Mouse (Mus musculus) kidney, postnatal 0 days (tissue): Measurements from ENCODE around the gene Ttc23. TPM values are rescaled to one million over a fixed set of nuclear protein-coding genes. Genes with fewer than 3 reads are reported as not detected.

Experiments
- ATAC-seq: fragments of 200-750 bp; cut with Nextera tagmentation; replicated peaks from 2 replicates; pipeline ENCODE4 v1.8.0; 2017; ENCODE audit warnings: low read depth, moderate number of reproducible peaks, moderate TSS enrichment, moderate library complexity; ENCODE audit not compliant: low FRiP score
- DNase-seq: peaks from one replicate; pipeline ENCODE4 v3.0.0-alpha.2; 2016; ENCODE audit warnings: low spot score
- H3K27ac ChIP-seq: fragments of 300-500 bp; sonication (generic); 2 replicates; pipeline ENCODE4 v1.5.1; 2014; ENCODE audit warnings: mild to moderate bottlenecking
- H3K27me3 ChIP-seq: fragments of 300-500 bp; sonication (generic); 2 replicates; pipeline ENCODE4 v1.6.1; 2014; ENCODE audit warnings: low read length, mixed read lengths; ENCODE audit not compliant: insufficient read depth
- H3K36me3 ChIP-seq: fragments of 300-500 bp; sonication (generic); 2 replicates; pipeline ENCODE4 v1.6.1; 2014; ENCODE audit warnings: low read length, mixed read lengths; ENCODE audit not compliant: insufficient read depth
- H3K4me1 ChIP-seq: fragments of 300-500 bp; sonication (generic); replicated peaks from 2 replicates; pipeline ENCODE4 v1.6.1; 2014; ENCODE audit warnings: antibody characterized with exemption, low read length, mixed read lengths; ENCODE audit not compliant: insufficient read depth
- H3K4me2 ChIP-seq: fragments of 300-500 bp; sonication (generic); 2 replicates; pipeline ENCODE4 v1.6.1; 2014; ENCODE audit warnings: mild to moderate bottlenecking, low read length, moderate library complexity, mixed read lengths
- H3K4me3 ChIP-seq: fragments of 300-500 bp; sonication (generic); replicated peaks from 2 replicates; pipeline ENCODE4 v1.5.1; 2014; ENCODE audit warnings: low read depth, low read length
- H3K9ac ChIP-seq: fragments of 300-500 bp; sonication (generic); 2 replicates; pipeline ENCODE4 v1.6.1; 2014; ENCODE audit warnings: low read depth, low read length
- H3K9me3 ChIP-seq: fragments of 300-500 bp; sonication (generic); replicated peaks from 2 replicates; pipeline ENCODE4 v1.6.1; 2016; ENCODE audit warnings: low read length, inconsistent platforms, mixed read lengths
- CTCF ChIP-seq: IDR thresholded peaks from 2 replicates; pipeline ENCODE4 v1.5.1; 2016; ENCODE audit warnings: antibody characterized with exemption, low read depth, mild to moderate bottlenecking, moderate library complexity
- whole genome bisulfite sequencing: fragments of 180-500 bp; shearing (Covaris S2); extraction: QIAGEN DNeasy Blood & Tissue Kit; methylation state at CpG from one replicate; pipeline ENCODE4 v1.1.7; 2014; 5-methylcytosine and 5-hydroxymethylcytosine counted together
- polyA plus RNA-seq: library from polyadenylated mRNA; unstranded; fragments of >200 nt; fragmentation: Nextera tagmentation; extraction: Ambion mirVana; gene quantifications from 2 replicates; pipeline ENCODE4 v1.2.1, GENCODE M21; 2015

Gene Ttc23
- 25.5 and 25.6 TPM in 2 replicates for polyA plus RNA-seq

DNA sequence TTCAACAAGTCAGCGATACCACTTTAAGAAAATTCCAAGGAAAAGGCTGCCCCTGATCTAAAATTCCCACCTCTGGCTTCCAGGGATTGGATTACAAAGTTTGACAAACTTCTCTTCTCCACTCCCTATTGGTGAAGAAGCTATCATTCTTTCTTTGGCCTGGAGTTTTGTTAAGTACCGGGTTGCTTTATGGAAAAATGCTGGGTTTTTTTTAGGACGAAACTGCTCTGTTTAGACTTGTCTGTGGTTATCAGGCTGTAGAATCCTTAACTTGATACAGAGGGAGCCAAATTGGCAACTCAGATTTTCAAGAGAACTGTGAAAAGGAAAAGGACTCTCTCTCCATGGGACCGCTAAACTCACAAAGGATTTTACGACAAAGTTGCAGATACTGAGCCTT, at the start of gene Ttc23:
Gene Ttc23 (plus strand): TSS at position 134 of the 400 bp plus-strand sequence.
- Histone ChIP-seq H3K4me3 (peak within 1 kb of the TSS; percentile 56), H3K9ac (peak within 1 kb of the TSS; percentile 85), H3K27ac (peak within 1 kb of the TSS; percentile 95), H3K9me3 (no peaks in the 10 kb centered on the region), H3K4me2 (peak within 1 kb of the TSS; percentile 72), H3K4me1 (peaks cover 20% of the 10 kb centered on the region), H3K27me3 (no peaks in the 10 kb centered on the region), H3K36me3 (no peaks in the 10 kb centered on the region)
- 2% methylated on average over 5 of the region's 5 CpGs for WGBS
- ATAC-seq (no peak), DNase-seq (peak; percentile 98)
- TF ChIP-seq CTCF: no peak

DNA sequence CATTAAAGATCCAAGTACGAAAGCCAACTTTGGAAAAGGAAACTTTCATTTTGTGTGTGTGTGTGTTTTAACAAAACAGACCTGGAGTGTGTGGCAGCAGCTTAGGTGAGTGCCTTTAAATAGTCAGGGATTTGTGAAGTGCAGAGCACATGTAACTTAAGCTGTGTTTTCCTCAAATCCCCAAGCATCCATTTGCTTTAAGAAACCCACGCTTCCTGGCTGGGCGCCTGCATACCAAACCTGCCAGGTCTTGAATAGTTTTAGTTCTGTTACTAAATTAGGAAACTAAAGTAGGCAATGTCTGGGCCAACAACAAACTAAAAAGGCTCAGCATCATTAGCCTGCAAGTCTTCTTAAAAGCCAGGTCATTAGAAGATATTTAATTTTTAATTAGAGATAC, 49.2 kb upstream of the Ttc23 start:
- ATAC-seq (no peak), DNase-seq (peak; percentile 51)
- no peak for TF ChIP-seq CTCF
- Histone ChIP-seq H3K9ac (no peak overlapping the region), H3K4me3 (no peak overlapping the region), H3K36me3 (no peaks in the 10 kb centered on the region), H3K4me2 (no peak overlapping the region), H3K27ac (no peak overlapping the region), H3K9me3 (no peaks in the 10 kb centered on the region), H3K27me3 (no peaks in the 10 kb centered on the region), H3K4me1 (no peaks in the 10 kb centered on the region)
- WGBS: 57% methylated on average over 3 of the region's 3 CpGs

DNA sequence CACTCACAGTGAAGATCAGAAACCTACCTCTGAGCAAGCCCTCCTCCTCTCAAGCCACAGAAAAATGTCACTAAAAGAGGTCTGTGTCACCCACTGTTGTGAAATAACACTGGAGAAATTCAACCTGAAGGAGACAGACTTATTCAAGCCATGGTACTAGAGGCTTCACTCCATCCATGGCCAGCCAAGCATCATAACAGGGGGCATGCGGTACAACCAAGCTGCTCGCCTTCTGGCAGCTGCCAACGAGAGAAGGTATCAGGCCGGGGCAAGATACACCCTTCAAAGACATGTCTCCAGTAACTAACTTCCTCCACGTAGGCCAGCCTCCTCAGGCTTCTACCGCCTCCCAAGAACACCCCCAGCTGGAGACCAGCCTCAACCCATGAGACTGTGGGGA, 42.1 kb upstream of the Ttc23 start:
- WGBS: 51% methylated on average over 6 of the region's 6 CpGs
- Histone ChIP-seq H3K4me3 (no peak overlapping the region), H3K4me2 (no peak overlapping the region), H3K27me3 (no peaks in the 10 kb centered on the region), H3K9ac (no peak overlapping the region), H3K27ac (no peak overlapping the region; the same call in 1 of the 2 replicates), H3K4me1 (peaks cover 3% of the 10 kb centered on the region; the same call in 1 of the 2 replicates), H3K9me3 (no peaks in the 10 kb centered on the region), H3K36me3 (no peaks in the 10 kb centered on the region)
- no peak for TF ChIP-seq CTCF
- peak; percentile 17 for DNase-seq
- no peak; the same call in 1 of the 2 replicates for ATAC-seq

DNA sequence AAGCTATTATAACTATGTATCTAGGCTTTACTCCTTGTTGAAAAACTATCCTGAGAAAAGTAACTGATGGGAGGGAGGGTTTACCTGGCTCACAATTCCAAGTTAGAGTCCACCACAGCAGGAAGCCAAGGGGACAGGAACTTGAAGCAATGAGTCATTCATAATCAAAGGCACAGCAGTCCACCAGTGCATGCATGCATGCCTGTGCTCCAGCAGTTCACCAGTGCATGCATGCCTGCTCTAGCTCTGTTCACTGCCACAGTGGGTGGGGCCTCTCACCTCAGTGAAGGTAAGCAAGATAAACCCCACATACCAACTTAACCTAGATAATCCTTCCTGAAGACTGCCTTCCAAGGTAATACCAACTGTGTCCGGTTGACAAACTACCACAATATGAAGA, 41.0 kb upstream of the Ttc23 start:
- TF ChIP-seq CTCF: no peak
- Histone ChIP-seq H3K27ac (no peak overlapping the region), H3K9me3 (no peaks in the 10 kb centered on the region), H3K4me1 (peaks cover 3% of the 10 kb centered on the region; the same call in 1 of the 2 replicates), H3K4me3 (no peak overlapping the region), H3K4me2 (no peak overlapping the region), H3K36me3 (no peaks in the 10 kb centered on the region), H3K27me3 (no peaks in the 10 kb centered on the region), H3K9ac (no peak overlapping the region)
- DNase-seq: peak; percentile 22
- ATAC-seq: 0 out of 2 replicates have a peak, but pooled peaks have one; percentile 33
- WGBS: 75% methylated on average over 1 of the region's 1 CpGs

DNA sequence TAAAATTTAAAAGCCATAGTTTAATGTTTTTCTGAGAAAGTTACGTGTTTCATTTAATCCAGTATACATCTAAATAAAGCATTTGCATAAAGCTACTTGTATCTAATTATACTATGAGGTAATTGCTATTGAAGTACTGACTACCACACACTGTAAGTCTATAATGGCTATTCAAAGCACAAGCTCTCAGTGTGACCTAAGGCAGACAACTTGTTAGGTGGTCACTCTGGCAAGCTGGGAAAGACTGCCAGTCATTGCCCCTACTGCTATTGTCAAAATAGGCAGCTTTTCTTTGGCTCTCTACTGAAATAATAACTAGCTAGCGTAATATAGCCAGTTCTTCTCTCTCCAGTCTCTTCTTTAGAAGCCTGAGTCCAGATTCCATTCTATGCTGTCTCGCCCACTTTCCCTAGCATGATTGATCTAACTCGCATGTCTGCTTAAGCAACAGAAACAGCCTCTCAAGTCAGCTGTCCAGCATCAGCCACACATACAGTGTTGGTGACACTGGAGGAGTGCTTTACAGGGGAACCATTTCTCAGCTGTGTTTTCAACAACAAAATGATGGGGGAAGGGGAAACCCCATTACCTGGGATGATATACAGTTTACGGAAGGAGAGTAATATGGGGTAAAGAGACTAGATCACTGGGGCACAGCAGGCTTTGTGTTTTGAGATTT, 39.4 kb upstream of the Ttc23 start:
- Histone ChIP-seq H3K9ac (no peak overlapping the region), H3K27me3 (no peaks in the 10 kb centered on the region), H3K4me2 (no peak overlapping the region), H3K4me1 (peaks cover 3% of the 10 kb centered on the region; the same call in 1 of the 2 replicates), H3K27ac (peak overlapping the region; percentile 8), H3K36me3 (no peaks in the 10 kb centered on the region), H3K4me3 (no peak overlapping the region), H3K9me3 (no peaks in the 10 kb centered on the region)
- 54% methylated on average over 5 of the region's 5 CpGs for WGBS
- ATAC-seq (peak; percentile 71), DNase-seq (peak; percentile 82)
- no peak for TF ChIP-seq CTCF

DNA sequence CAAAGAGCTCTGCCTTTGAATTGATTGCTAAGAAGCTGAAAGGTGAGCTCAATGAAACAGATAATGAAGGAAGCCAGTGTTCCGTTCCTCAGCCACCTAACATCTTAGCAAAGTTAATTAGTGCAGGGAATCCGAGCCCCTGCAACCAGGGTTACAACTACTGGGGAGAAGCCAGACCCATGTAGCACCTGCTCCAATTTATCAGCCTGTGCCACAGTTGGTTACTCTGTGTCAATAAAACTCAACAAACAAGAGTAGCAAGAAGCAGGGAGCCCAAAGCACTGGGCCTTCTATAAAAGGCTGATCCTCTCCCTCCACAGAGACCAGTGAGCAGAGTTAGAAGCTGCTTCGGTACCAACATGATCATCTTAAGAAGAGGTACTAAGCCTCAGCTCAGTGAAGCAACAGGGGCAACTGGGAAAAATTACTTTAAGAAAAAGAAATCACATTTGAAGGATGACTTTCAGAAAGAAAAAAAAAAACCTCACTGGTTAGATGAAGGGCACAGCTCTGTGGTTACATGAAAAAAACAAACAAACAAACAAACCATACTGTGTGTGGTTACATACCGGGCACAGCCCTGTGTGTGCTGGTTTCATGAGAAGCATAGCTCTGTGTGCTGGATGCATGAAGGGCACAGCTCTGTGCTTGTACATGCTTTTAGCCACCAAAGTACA, 38.7 kb upstream of the Ttc23 start:
- H3K27ac ChIP-seq: peak overlapping the region; percentile 8

More for the DNA sequence above, 38.7 kb upstream of the Ttc23 start:
- H3K4me2 ChIP-seq: no peak overlapping the region
- H3K4me1 ChIP-seq: peaks cover 3% of the 10 kb centered on the region; the same call in 1 of the 2 replicates
- no peaks in the 10 kb centered on the region for H3K27me3 ChIP-seq
- H3K9ac ChIP-seq: no peak overlapping the region
- no peak overlapping the region for H3K4me3 ChIP-seq
- DNase-seq (no peak), ATAC-seq (peak; percentile 76)
- H3K9me3 ChIP-seq: no peaks in the 10 kb centered on the region
- no peaks in the 10 kb centered on the region for H3K36me3 ChIP-seq
- WGBS: 47% methylated on average over 4 of the region's 4 CpGs
- no peak for TF ChIP-seq CTCF
